Mouse (Mus musculus) forebrain, embryonic 15.5 days (tissue): ENCODE measurements around the gene Tsku. TPM values are rescaled to one million over a fixed set of nuclear protein-coding genes. Genes with fewer than 3 reads are reported as not detected.
A peak's percentile ranks its signal among the peaks of the same experiment; 100 is the strongest.

Experiments used
- ATAC-seq: fragments of 200-750 bp; cut with Nextera tagmentation; replicated peaks from 2 replicates; pipeline ENCODE4 v1.8.0; 2017; ENCODE audit warnings: mild to moderate bottlenecking, moderate TSS enrichment, moderate library complexity
- H3K27ac ChIP-seq: fragments of 300-500 bp; sonication (generic); replicated peaks from 2 replicates; pipeline ENCODE4 v1.5.1; 2015; ENCODE audit warnings: mild to moderate bottlenecking, inconsistent platforms
- H3K27me3 ChIP-seq: fragments of 300-500 bp; sonication (generic); 2 replicates; pipeline ENCODE4 v1.6.1; 2015; ENCODE audit warnings: inconsistent platforms
- H3K36me3 ChIP-seq: fragments of 300-500 bp; sonication (generic); 2 replicates; pipeline ENCODE4 v1.6.1; 2015; ENCODE audit warnings: mild to moderate bottlenecking, inconsistent platforms
- H3K4me1 ChIP-seq: fragments of 300-500 bp; sonication (generic); 2 replicates; pipeline ENCODE4 v1.6.1; 2015; ENCODE audit warnings: inconsistent platforms
- H3K4me2 ChIP-seq: fragments of 300-500 bp; sonication (generic); replicated peaks from 2 replicates; pipeline ENCODE4 v1.6.1; 2015; ENCODE audit warnings: mild to moderate bottlenecking, inconsistent platforms
- H3K4me3 ChIP-seq: fragments of 300-500 bp; sonication (generic); 2 replicates; pipeline ENCODE4 v1.5.1; 2015; ENCODE audit warnings: mild to moderate bottlenecking, inconsistent platforms
- H3K9ac ChIP-seq: fragments of 300-500 bp; sonication (generic); replicated peaks from 2 replicates; pipeline ENCODE4 v1.6.1; 2015; ENCODE audit warnings: mild to moderate bottlenecking, inconsistent platforms
- H3K9me3 ChIP-seq: fragments of 300-500 bp; sonication (generic); 2 replicates; pipeline ENCODE4 v1.6.1; 2016; ENCODE audit warnings: inconsistent platforms
- WGBS: fragments of 180-500 bp; shearing (Covaris S2); methylation state at CpG from one replicate; pipeline ENCODE4 v1.1.7; 2015; ENCODE audit warnings: mixed read lengths; 5-methylcytosine and 5-hydroxymethylcytosine counted together
- polyA plus RNA-seq: library from polyadenylated mRNA; unstranded; fragments of >200 nt; fragmentation: Nextera tagmentation; extraction: Ambion mirVana; gene quantifications from 2 replicates; pipeline ENCODE4 v1.2.1, GENCODE M21; 2015

Tsku gene
- polyA plus RNA-seq, 1 experiment from 2014 or later = 7.9 TPM

- Histone ChIP-seq H3K27me3 (no peaks in the 10 kb centered on the region), H3K27ac (no peak overlapping the region), H3K9me3 (no peaks in the 10 kb centered on the region), H3K4me3 (no peak overlapping the region), H3K4me2 (no peak overlapping the region), H3K36me3 (no peaks in the 10 kb centered on the region), H3K9ac (no peak overlapping the region), H3K4me1 (no peaks in the 10 kb centered on the region)
- WGBS = 65% methylated on average over 4 of the region's 4 CpGs
- ATAC-seq = no peak
These were observed 22.2 kb upstream of the Tsku start for GRCm38 (mm10) chr7:98383337-98383736.

GRCm38 (mm10) chr7:98382784-98383183 is 21.7 kb upstream of the Tsku start:
- H3K4me2 ChIP-seq = no peak overlapping the region
- ATAC-seq = no peak
- WGBS = 88% methylated on average over 6 of the region's 6 CpGs

GRCm38 (mm10) chr7:98380224-98380925 is 19.2 kb upstream of the Tsku start:
- Histone ChIP-seq H3K36me3 (no peaks in the 10 kb centered on the region), H3K9ac (no peak overlapping the region), H3K27me3 (no peaks in the 10 kb centered on the region), H3K27ac (no peak overlapping the region), H3K4me2 (no peak overlapping the region), H3K9me3 (no peaks in the 10 kb centered on the region), H3K4me3 (no peak overlapping the region), H3K4me1 (no peaks in the 10 kb centered on the region)
- ATAC-seq = no peak
- 62% methylated on average over 6 of the region's 6 CpGs for whole genome bisulfite sequencing

More at GRCm38 (mm10) chr7:98382784-98383183, 21.7 kb upstream of the Tsku start:
- H3K27me3 ChIP-seq = no peaks in the 10 kb centered on the region
- H3K9me3 ChIP-seq = no peaks in the 10 kb centered on the region
- no peak overlapping the region for H3K4me3 ChIP-seq
- H3K9ac ChIP-seq = no peak overlapping the region
- no peaks in the 10 kb centered on the region for H3K36me3 ChIP-seq
- H3K4me1 ChIP-seq = no peaks in the 10 kb centered on the region
- H3K27ac ChIP-seq = no peak overlapping the region

DNA sequence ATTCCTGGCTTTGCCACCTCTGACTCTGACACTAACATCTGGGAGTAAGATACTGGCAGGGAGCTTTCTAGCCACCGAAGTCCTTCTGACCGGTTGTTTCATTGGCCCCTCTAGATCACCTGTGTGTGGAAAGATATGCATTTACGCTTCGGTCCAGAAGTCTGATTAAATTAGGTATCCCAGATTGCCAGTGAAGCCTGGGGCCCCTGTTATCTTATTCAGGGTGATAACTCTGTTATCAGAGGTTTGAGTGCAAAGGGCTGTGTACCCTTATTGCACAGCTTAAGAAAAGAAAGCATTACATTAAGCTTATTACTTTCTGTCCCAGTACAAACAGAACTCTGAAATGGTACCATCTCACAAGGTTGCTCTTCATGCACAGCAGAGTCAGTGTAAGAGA is 18.1 kb upstream of the Tsku start:
- WGBS = 94% methylated on average over 4 of the region's 4 CpGs
- no peak overlapping the region for H3K4me3 ChIP-seq
- no peak overlapping the region for H3K9ac ChIP-seq
- no peaks in the 10 kb centered on the region for H3K9me3 ChIP-seq
- H3K36me3 ChIP-seq = no peaks in the 10 kb centered on the region
- ATAC-seq = no peak
- H3K4me1 ChIP-seq = no peaks in the 10 kb centered on the region
- H3K27ac ChIP-seq = no peak overlapping the region
- H3K27me3 ChIP-seq = no peaks in the 10 kb centered on the region
- H3K4me2 ChIP-seq = no peak overlapping the region

DNA sequence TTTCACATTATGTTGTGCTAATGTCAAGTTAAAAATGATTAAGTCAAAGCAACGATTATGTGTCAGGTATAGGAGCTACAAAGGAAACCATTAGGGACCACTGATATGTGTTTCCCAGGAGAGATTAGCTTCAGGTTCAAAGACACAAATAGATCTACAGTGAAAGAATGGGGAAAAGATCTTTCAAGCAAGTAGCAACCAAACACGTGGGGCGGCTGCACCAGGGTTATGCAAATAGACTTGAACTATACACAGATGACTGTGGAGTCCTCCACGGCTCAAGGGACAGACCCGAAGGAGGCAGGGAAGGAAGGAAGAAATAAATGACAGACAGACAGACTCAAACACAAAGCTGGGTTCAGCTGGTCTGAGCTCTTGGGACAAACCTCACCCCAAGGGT is 16.1 kb upstream of the Tsku start:
- no peak overlapping the region for H3K4me2 ChIP-seq
- no peaks in the 10 kb centered on the region for H3K36me3 ChIP-seq
- 66% methylated on average over 5 of the region's 5 CpGs for WGBS
- H3K4me3 ChIP-seq = no peak overlapping the region
- H3K27me3 ChIP-seq = no peaks in the 10 kb centered on the region
- H3K9me3 ChIP-seq = no peaks in the 10 kb centered on the region
- H3K27ac ChIP-seq = no peak overlapping the region
- ATAC-seq = no peak
- no peak overlapping the region for H3K9ac ChIP-seq
- H3K4me1 ChIP-seq = no peaks in the 10 kb centered on the region

DNA sequence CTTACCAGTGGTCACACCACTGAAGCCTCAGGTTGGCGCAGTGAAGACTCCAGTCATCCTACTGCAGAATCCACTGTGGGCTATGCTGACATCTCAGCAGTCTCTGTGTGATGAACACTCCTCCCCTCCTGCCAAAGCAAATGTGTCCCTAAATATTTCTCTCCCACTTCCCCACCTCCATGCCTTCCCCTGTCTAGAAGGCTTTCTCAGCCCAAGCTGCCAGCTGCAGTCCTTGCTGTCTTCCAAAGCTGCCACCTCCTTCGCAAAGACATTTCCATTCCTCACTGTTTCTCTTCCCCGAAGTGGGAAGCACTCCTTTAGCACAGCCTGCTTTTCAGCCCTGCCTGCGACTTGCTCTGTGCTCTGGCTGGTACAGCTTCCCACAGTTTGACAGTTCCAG is 10.0 kb upstream of the Tsku start:
- no peak for ATAC-seq
- Histone ChIP-seq H3K27ac (no peak overlapping the region), H3K9me3 (no peaks in the 10 kb centered on the region), H3K27me3 (no peaks in the 10 kb centered on the region), H3K4me3 (no peak overlapping the region), H3K9ac (no peak overlapping the region), H3K4me1 (peaks cover 12% of the 10 kb centered on the region), H3K36me3 (no peaks in the 10 kb centered on the region), H3K4me2 (no peak overlapping the region)
- WGBS = 43% methylated on average over 4 of the region's 4 CpGs

DNA sequence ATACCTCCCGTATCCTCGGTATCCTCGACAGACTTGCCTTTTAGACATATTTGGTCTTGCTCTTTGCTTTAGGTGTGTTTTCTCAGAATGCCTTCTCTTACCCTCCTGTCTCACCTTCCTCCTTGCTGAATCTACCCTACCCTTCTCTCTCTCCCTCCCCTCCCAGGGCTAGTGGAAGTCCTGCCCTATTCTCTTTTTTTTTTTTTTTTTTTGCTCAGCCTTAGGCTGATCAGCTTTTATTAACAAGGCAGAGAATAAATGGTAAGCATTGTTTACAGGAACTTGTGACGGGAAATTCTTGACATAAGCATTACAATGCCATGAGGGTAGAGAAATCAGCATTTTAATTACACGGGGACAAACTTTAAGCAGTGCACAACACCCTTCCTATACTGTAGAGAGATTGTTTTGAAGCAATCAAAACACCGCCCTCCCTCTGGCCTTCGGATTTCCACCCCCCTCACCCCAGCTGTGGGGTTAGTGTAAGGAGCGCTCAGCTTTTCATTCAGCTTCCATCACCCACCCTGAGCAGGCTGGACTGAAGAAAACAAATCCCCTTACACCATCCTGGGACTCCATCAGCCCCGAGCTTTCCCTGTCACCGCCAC is 8.7 kb upstream of the Tsku start:
- 39% methylated on average over 10 of the region's 10 CpGs for WGBS
- no peak overlapping the region for H3K9ac ChIP-seq
- no peak overlapping the region for H3K27ac ChIP-seq
- no peak overlapping the region for H3K4me3 ChIP-seq
- ATAC-seq = no peak
- H3K4me2 ChIP-seq = no peak overlapping the region
- no peaks in the 10 kb centered on the region for H3K9me3 ChIP-seq
- H3K4me1 ChIP-seq = peaks cover 12% of the 10 kb centered on the region
- no peaks in the 10 kb centered on the region for H3K36me3 ChIP-seq
- no peaks in the 10 kb centered on the region for H3K27me3 ChIP-seq

GRCm38 (mm10) chr7:98361662-98362061 is 534 bp upstream of the Tsku start:
- Histone ChIP-seq H3K4me2 (peak overlapping the region; percentile 78), H3K9me3 (no peaks in the 10 kb centered on the region), H3K27me3 (no peaks in the 10 kb centered on the region), H3K36me3 (no peaks in the 10 kb centered on the region), H3K9ac (0 out of 2 replicates have a peak overlapping the region, but pooled peaks have one; percentile 67), H3K27ac (peak overlapping the region; percentile 90), H3K4me3 (peak overlapping the region; percentile 93), H3K4me1 (peaks cover 21% of the 10 kb centered on the region)
- WGBS = 26% methylated on average over 2 of the region's 2 CpGs
- ATAC-seq = no peak

- peak overlapping the region; percentile 67 for H3K9ac ChIP-seq
- peak overlapping the region; percentile 93 for H3K4me3 ChIP-seq
- no peaks in the 10 kb centered on the region for H3K36me3 ChIP-seq
- peak overlapping the region; percentile 78 for H3K4me2 ChIP-seq
- WGBS = under 1% methylated on average over 20 of the region's 20 CpGs
- ATAC-seq = peak; percentile 44
- peak overlapping the region; percentile 90 for H3K27ac ChIP-seq
- no peaks in the 10 kb centered on the region for H3K27me3 ChIP-seq
- H3K4me1 ChIP-seq = peaks cover 28% of the 10 kb centered on the region
- H3K9me3 ChIP-seq = no peaks in the 10 kb centered on the region
These were observed 522 bp downstream of the Tsku start for GRCm38 (mm10) chr7:98360621-98360990.

DNA sequence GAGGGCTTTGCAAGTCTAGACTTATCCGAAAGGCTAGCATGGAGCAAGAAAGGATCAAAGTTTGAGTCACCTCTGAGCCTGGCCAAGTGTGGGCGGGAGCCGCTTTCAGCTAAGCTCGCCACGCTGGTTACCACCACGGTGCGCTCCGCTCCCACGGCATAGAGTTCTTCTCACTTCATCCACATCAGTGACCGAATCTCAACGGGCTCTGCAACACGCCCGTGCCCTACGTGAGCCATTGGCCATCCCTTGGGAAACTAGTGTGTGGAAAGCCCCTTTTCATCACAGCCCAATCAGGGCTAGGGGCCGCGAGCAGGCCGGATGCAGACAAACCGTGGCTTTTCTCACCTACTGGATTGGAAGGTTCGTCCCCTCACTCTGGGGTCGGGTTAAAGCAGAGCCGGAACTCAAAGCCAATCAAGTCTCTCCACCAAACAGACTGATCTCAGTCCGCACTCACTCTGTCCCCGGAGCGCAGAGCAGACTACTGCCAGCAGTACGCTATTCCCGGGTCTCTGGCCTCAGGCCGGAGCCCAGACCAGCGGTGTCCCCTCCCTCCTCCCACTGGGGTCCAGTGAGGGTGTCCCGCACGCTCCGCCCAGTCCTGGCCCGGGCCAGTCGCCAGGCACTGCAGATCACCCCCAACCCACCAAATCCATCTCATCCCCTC is 1.0 kb downstream of the Tsku start:
- peak; percentile 44 for ATAC-seq
- H3K9me3 ChIP-seq = no peaks in the 10 kb centered on the region
- H3K4me1 ChIP-seq = peaks cover 32% of the 10 kb centered on the region
- 1% methylated on average over 33 of the region's 33 CpGs for WGBS
- H3K4me3 ChIP-seq = peak overlapping the region; percentile 93
- H3K36me3 ChIP-seq = no peaks in the 10 kb centered on the region
- H3K9ac ChIP-seq = peak overlapping the region; percentile 67
- peak overlapping the region; percentile 90 for H3K27ac ChIP-seq
- H3K27me3 ChIP-seq = no peaks in the 10 kb centered on the region
- H3K4me2 ChIP-seq = peak overlapping the region; percentile 78

DNA sequence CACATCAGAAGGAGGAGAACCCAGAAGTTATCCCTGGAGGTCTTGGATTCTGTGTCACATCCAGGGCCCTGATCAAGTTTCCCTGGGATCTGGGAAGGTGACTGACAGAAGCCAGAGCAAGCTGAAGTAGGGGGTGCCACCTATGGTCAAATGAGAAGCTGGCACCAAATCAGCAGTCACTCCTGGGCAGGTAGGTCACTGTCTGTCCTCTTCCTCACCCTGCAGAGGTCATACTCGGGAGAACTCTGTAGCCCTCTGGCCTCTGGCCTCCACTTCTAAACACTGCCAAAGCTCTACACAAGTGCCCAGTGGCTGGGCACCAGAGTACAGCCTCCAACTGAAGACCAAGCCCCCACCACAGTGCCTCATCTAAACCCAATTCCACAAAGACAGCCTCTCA is 3.1 kb downstream of the Tsku start:
- ATAC-seq = no peak
- Histone ChIP-seq H3K4me3 (no peak overlapping the region), H3K9me3 (no peaks in the 10 kb centered on the region), H3K4me2 (0 out of 2 replicates have a peak overlapping the region, but pooled peaks have one; percentile 6), H3K36me3 (no peaks in the 10 kb centered on the region), H3K4me1 (peaks cover 48% of the 10 kb centered on the region), H3K27me3 (no peaks in the 10 kb centered on the region), H3K27ac (no peak overlapping the region), H3K9ac (no peak overlapping the region)
- 55% methylated on average over 1 of the region's 1 CpGs for WGBS

GRCm38 (mm10) chr7:98357324-98357723 is 3.8 kb downstream of the Tsku start:
- Histone ChIP-seq H3K36me3 (no peaks in the 10 kb centered on the region), H3K9ac (no peak overlapping the region), H3K4me2 (no peak overlapping the region), H3K27ac (no peak overlapping the region), H3K27me3 (no peaks in the 10 kb centered on the region), H3K4me3 (no peak overlapping the region), H3K4me1 (peaks cover 48% of the 10 kb centered on the region), H3K9me3 (no peaks in the 10 kb centered on the region)
- no peak for ATAC-seq
- 79% methylated on average over 5 of the region's 5 CpGs for WGBS
